Mouse (Mus musculus): Measurements from ENCODE around the gene Umad1.

Gene Umad1

GRCm38 (mm10) chr6:8416802-8417569 lies 157.9 kb downstream of the Umad1 start:
- DNase-seq (ENCODE audit: low read depth, low spot score), result no peak

GRCm38 (mm10) chr6:8419485-8420186 lies 160.5 kb downstream of the Umad1 start:
- no peak for DNase-seq (ENCODE audit: low read depth, low spot score)

GRCm38 (mm10) chr6:8420187-8420503 lies 161.1 kb downstream of the Umad1 start:
- DNase-seq (ENCODE audit: low read depth, low spot score), result no peak

- no peak for DNase-seq (ENCODE audit: low read depth, low spot score)
These were observed 162.3 kb downstream of the Umad1 start for GRCm38 (mm10) chr6:8421421-8421820.

GRCm38 (mm10) chr6:8421959-8422581 lies 163.0 kb downstream of the Umad1 start:
- no peak for DNase-seq (ENCODE audit: low read depth, low spot score)

GRCm38 (mm10) chr6:8423142-8423541 lies 164.1 kb downstream of the Umad1 start:
- DNase-seq (ENCODE audit: low read depth, low spot score), result no peak

- DNase-seq (ENCODE audit: low read depth, low spot score), result no peak
These were observed 168.6 kb downstream of the Umad1 start for GRCm38 (mm10) chr6:8427692-8428091.

- DNase-seq (ENCODE audit: low read depth, low spot score), result no peak
These were observed 171.6 kb downstream of the Umad1 start for GRCm38 (mm10) chr6:8430610-8431234.

- no peak for DNase-seq (ENCODE audit: low read depth, low spot score)
These were observed 174.1 kb downstream of the Umad1 start for GRCm38 (mm10) chr6:8433179-8433578.

- no peak for DNase-seq (ENCODE audit: low read depth, low spot score)
These were observed 178.8 kb downstream of the Umad1 start for GRCm38 (mm10) chr6:8437937-8438336.

GRCm38 (mm10) chr6:8441814-8442213 lies 182.7 kb downstream of the Umad1 start:
- DNase-seq (ENCODE audit: low read depth, low spot score), result no peak

- no peak for DNase-seq (ENCODE audit: low read depth, low spot score)
These were observed 187.7 kb downstream of the Umad1 start for GRCm38 (mm10) chr6:8446786-8447185.

- no peak for DNase-seq (ENCODE audit: low read depth, low spot score)
These were observed 196.5 kb downstream of the Umad1 start for GRCm38 (mm10) chr6:8455599-8455998.

GRCm38 (mm10) chr6:8458596-8458995 lies 199.5 kb downstream of the Umad1 start:
- no peak for DNase-seq (ENCODE audit: low read depth, low spot score)

- no peak for DNase-seq (ENCODE audit: low read depth, low spot score)
These were observed 203.4 kb downstream of the Umad1 start for GRCm38 (mm10) chr6:8462447-8462846.

GRCm38 (mm10) chr6:8465388-8465787 lies 206.3 kb downstream of the Umad1 start:
- DNase-seq (ENCODE audit: low read depth, low spot score), result no peak

GRCm38 (mm10) chr6:8465985-8466384 lies 206.9 kb downstream of the Umad1 start:
- no peak for DNase-seq (ENCODE audit: low read depth, low spot score)

GRCm38 (mm10) chr6:8467667-8468337 lies 208.7 kb downstream of the Umad1 start:
- no peak for DNase-seq (ENCODE audit: low read depth, low spot score)

GRCm38 (mm10) chr6:8469918-8470317 lies 210.8 kb downstream of the Umad1 start:
- no peak for DNase-seq (ENCODE audit: low read depth, low spot score)

GRCm38 (mm10) chr6:8472125-8472524 lies 213.0 kb downstream of the Umad1 start:
- no peak for DNase-seq (ENCODE audit: low read depth, low spot score)

- no peak for DNase-seq (ENCODE audit: low read depth, low spot score)
These were observed 213.8 kb downstream of the Umad1 start for GRCm38 (mm10) chr6:8472915-8473314.

- DNase-seq (ENCODE audit: low read depth, low spot score), result no peak
These were observed 214.4 kb downstream of the Umad1 start for GRCm38 (mm10) chr6:8473498-8473897.
